Mouse (Mus musculus): ENCODE results near the gene Nrip3.

GRCm38 (mm10) chr7:109752008-109752925 lies 29.6 kb downstream of the Nrip3 start, which contains the start of gene Tmem9b:
- TF ChIP-seq EP300 (IDR thresholded peaks at IDR 0.05) = no peak
- TF ChIP-seq CTCF (IDR thresholded peaks at IDR 0.05) = peak; percentile 47
